Mouse (Mus musculus): ENCODE data around the gene Tmem260. TPM values are rescaled to one million over a fixed set of nuclear protein-coding genes. Genes with fewer than 3 reads are reported as not detected.

Gene Tmem260
- polyA plus RNA-seq, 1 experiment from 2014 or later, result 23.0 TPM

DNA sequence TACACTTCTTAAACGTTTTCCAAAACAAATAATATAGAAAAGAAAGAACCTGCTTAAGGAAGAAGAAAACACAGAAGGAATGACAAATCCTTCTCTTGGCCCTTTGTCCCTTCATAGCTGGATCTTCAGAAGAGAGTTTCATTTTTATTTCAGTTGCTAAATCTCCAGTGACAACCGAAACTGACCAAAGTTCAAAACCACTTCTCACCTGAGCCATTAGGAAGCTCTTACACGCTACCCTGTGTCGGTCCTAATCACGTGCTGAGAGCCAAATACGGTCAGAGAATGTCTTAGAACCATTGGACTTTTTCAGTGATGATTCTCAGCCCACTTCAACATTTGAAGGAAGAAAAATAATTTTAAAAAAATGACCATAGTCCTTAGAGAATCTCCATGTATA lies 36.8 kb downstream of the Tmem260 start:
- H3K4me2 ChIP-seq (replicated peaks), result no peak overlapping the region
- no peaks in the 10 kb centered on the region for H3K9me3 ChIP-seq
- H3K4me1 ChIP-seq (replicated peaks), result peaks cover 4% of the 10 kb centered on the region; the same call in 1 of the 2 replicates
- ATAC-seq, result no peak
- WGBS, result 86% methylated on average over 6 of the region's 6 CpGs
- H3K36me3 ChIP-seq, result peaks cover 23% of the 10 kb centered on the region
- no peak overlapping the region for H3K4me3 ChIP-seq (replicated peaks)
- no peak overlapping the region for H3K27ac ChIP-seq
- no peak overlapping the region for H3K9ac ChIP-seq (replicated peaks)
- no peaks in the 10 kb centered on the region for H3K27me3 ChIP-seq

DNA sequence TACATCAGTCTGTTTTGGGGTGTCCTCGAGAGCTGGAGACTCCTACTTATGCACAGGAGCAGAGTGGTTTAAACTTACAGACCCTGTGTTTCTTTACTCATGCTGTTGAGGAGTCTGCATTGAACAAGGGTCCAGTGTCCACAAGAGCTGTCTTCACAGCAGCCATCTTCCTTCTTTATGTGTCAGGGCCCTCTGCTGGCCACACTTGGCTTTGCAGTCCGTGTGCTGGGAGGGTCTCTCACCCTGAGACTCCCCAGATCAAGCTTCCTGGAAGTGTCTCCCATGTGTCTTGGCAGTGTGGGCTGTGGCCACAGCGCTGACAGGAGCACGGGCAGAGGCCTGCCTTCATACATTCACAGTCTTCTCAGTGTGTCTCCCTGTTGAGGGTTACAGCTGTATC lies 48.0 kb downstream of the Tmem260 start:
- Histone ChIP-seq H3K9me3 (no peaks in the 10 kb centered on the region), H3K4me1 (replicated peaks) (0 out of 2 replicates have a peak, but pooled peaks cover 2% of the 10 kb centered on the region), H3K36me3 (peaks cover 12% of the 10 kb centered on the region), H3K4me3 (replicated peaks) (no peak overlapping the region), H3K9ac (replicated peaks) (no peak overlapping the region), H3K4me2 (replicated peaks) (no peak overlapping the region), H3K27me3 (no peaks in the 10 kb centered on the region), H3K27ac (no peak overlapping the region)
- ATAC-seq, result peak; percentile 43; the same call in 1 of the 2 replicates
- WGBS, result 16% methylated on average over 4 of the region's 4 CpGs

- H3K27ac ChIP-seq, result no peak overlapping the region
- peaks cover 7% of the 10 kb centered on the region for H3K36me3 ChIP-seq
- H3K27me3 ChIP-seq, result peaks cover 30% of the 10 kb centered on the region
- H3K9me3 ChIP-seq, result no peaks in the 10 kb centered on the region
- no peak overlapping the region for H3K4me2 ChIP-seq (replicated peaks)
- H3K9ac ChIP-seq (replicated peaks), result no peak overlapping the region
- no peak overlapping the region for H3K4me3 ChIP-seq (replicated peaks)
- H3K4me1 ChIP-seq (replicated peaks), result peaks cover 16% of the 10 kb centered on the region
- ATAC-seq, result 0 out of 2 replicates have a peak, but pooled peaks have one; percentile 37
- 90% methylated on average over 7 of the region's 7 CpGs for WGBS
These were observed 56.6 kb downstream of the Tmem260 start for GRCm38 (mm10) chr14:48502573-48502972.

- Histone ChIP-seq H3K27me3 (peaks cover 37% of the 10 kb centered on the region), H3K4me3 (replicated peaks) (no peak overlapping the region; the same call in 1 of the 2 replicates), H3K36me3 (peaks cover 7% of the 10 kb centered on the region; the same call in 1 of the 2 replicates), H3K9ac (replicated peaks) (peak overlapping the region; percentile 45), H3K4me1 (replicated peaks) (peaks cover 16% of the 10 kb centered on the region), H3K9me3 (no peaks in the 10 kb centered on the region), H3K27ac (no peak overlapping the region), H3K4me2 (replicated peaks) (peak overlapping the region; percentile 39)
- no peak for ATAC-seq
- 20% methylated on average over 18 of the region's 18 CpGs for WGBS
These were observed 58.0 kb downstream of the Tmem260 start for GRCm38 (mm10) chr14:48503691-48504565.

- Histone ChIP-seq H3K36me3 (peaks cover 13% of the 10 kb centered on the region; the same call in 1 of the 2 replicates), H3K4me2 (replicated peaks) (peak overlapping the region; percentile 39; the same call in 1 of the 2 replicates), H3K9me3 (no peaks in the 10 kb centered on the region), H3K4me1 (replicated peaks) (peaks cover 16% of the 10 kb centered on the region), H3K27me3 (peaks cover 44% of the 10 kb centered on the region), H3K9ac (replicated peaks) (peak overlapping the region; percentile 45; the same call in 1 of the 2 replicates), H3K4me3 (replicated peaks) (no peak overlapping the region), H3K27ac (no peak overlapping the region)
- 12% methylated on average over 9 of the region's 9 CpGs for WGBS
- ATAC-seq, result no peak
These were observed 58.6 kb downstream of the Tmem260 start for GRCm38 (mm10) chr14:48504566-48504950.

DNA sequence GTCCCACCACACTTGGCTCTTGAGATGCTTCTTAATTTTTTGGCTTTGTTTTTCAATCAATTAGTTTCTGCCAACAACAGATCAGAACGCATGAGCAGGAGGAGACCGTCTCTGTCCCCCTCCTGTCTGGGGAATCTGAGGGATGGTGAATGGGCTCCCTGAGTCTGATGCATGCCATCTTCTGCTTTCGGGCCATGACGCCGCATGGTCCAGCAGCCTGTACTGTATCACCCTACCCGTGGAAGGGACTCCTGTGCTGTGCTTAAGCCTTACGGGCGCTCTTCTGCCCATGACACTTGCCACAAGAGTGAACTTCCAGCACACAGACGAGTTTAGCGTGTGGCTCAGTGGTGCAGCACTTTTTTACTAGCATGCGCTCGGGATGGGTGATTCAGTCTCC lies 59.7 kb downstream of the Tmem260 start:
- Histone ChIP-seq H3K27me3 (peaks cover 54% of the 10 kb centered on the region), H3K4me2 (replicated peaks) (no peak overlapping the region), H3K9ac (replicated peaks) (no peak overlapping the region), H3K27ac (no peak overlapping the region), H3K4me1 (replicated peaks) (peaks cover 17% of the 10 kb centered on the region), H3K9me3 (no peaks in the 10 kb centered on the region), H3K4me3 (replicated peaks) (no peak overlapping the region), H3K36me3 (peaks cover 14% of the 10 kb centered on the region; the same call in 1 of the 2 replicates)
- WGBS, result 94% methylated on average over 12 of the region's 12 CpGs
- ATAC-seq, result no peak

GRCm38 (mm10) chr14:48507376-48507775 lies 61.5 kb downstream of the Tmem260 start:
- Histone ChIP-seq H3K27ac (0 out of 2 replicates have a peak overlapping the region, but pooled peaks have one; percentile 11), H3K9ac (replicated peaks) (no peak overlapping the region), H3K27me3 (peaks cover 70% of the 10 kb centered on the region), H3K4me3 (replicated peaks) (no peak overlapping the region), H3K4me2 (replicated peaks) (no peak overlapping the region), H3K4me1 (replicated peaks) (peaks cover 35% of the 10 kb centered on the region), H3K9me3 (no peaks in the 10 kb centered on the region), H3K36me3 (peaks cover 14% of the 10 kb centered on the region; the same call in 1 of the 2 replicates)
- 80% methylated on average over 8 of the region's 8 CpGs for WGBS
- ATAC-seq, result peak; percentile 32; the same call in 1 of the 2 replicates

- 94% methylated on average over 5 of the region's 5 CpGs for WGBS
- no peak overlapping the region for H3K4me3 ChIP-seq (replicated peaks)
- H3K27me3 ChIP-seq, result peaks cover 66% of the 10 kb centered on the region
- peaks cover 45% of the 10 kb centered on the region for H3K4me1 ChIP-seq (replicated peaks)
- no peak overlapping the region for H3K9ac ChIP-seq (replicated peaks)
- H3K36me3 ChIP-seq, result peaks cover 14% of the 10 kb centered on the region; the same call in 1 of the 2 replicates
- H3K9me3 ChIP-seq, result no peaks in the 10 kb centered on the region
- no peak overlapping the region for H3K4me2 ChIP-seq (replicated peaks)
- H3K27ac ChIP-seq, result no peak overlapping the region
- no peak for ATAC-seq
These were observed 63.2 kb downstream of the Tmem260 start for GRCm38 (mm10) chr14:48509131-48509530.

DNA sequence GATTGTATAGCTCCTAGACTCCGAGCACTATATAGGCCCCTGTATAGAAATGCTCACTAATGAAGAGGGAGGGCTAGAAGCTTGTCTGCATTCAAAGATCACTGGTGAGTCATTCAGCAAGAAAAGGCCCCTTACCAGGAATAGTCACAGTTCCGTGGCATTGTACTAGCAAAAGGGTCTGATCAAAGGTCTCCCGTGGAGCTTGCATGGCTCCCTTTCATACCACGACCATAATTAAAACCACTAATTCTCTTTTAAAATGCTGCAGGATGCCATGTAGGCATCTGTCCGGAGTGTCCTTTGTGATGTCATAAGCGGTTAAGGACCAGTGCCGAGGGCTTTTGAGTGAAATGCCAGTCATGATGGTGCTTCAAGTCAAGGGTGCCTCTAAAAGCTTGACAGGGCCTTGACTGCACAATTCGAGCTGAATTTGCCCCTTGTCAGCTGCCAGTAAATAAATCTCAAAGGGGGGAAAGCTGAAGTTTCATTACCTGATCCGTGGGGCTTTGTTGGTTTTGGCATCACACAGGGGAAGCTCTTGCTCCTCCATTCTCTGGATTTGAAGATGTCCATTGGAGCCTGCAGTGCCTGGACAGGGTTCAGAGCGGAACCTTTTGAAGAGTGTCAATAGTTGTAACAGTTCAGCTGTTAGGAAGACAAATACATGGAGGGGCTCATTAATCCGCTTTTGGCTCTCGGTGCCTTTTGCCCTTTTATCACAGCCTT lies 67.3 kb downstream of the Tmem260 start:
- Histone ChIP-seq H3K36me3 (peaks cover 11% of the 10 kb centered on the region; the same call in 1 of the 2 replicates), H3K9me3 (peaks cover 4% of the 10 kb centered on the region; the same call in 1 of the 2 replicates), H3K4me1 (replicated peaks) (peaks cover 46% of the 10 kb centered on the region), H3K4me3 (replicated peaks) (no peak overlapping the region), H3K27ac (no peak overlapping the region), H3K9ac (replicated peaks) (no peak overlapping the region), H3K27me3 (peaks cover 80% of the 10 kb centered on the region), H3K4me2 (replicated peaks) (no peak overlapping the region; the same call in 1 of the 2 replicates)
- peak; percentile 85 for ATAC-seq
- WGBS, result 7% methylated on average over 12 of the region's 12 CpGs

- ATAC-seq, result no peak
- WGBS, result 33% methylated on average over 12 of the region's 12 CpGs
- peaks cover 10% of the 10 kb centered on the region; the same call in 1 of the 2 replicates for H3K36me3 ChIP-seq
- H3K9me3 ChIP-seq, result peaks cover 4% of the 10 kb centered on the region; the same call in 1 of the 2 replicates
- no peak overlapping the region for H3K4me2 ChIP-seq (replicated peaks)
- peaks cover 81% of the 10 kb centered on the region for H3K27me3 ChIP-seq
- H3K4me1 ChIP-seq (replicated peaks), result peaks cover 46% of the 10 kb centered on the region
- H3K9ac ChIP-seq (replicated peaks), result no peak overlapping the region
- H3K4me3 ChIP-seq (replicated peaks), result no peak overlapping the region
- H3K27ac ChIP-seq, result no peak overlapping the region
These were observed 68.0 kb downstream of the Tmem260 start for GRCm38 (mm10) chr14:48513824-48514493.

DNA sequence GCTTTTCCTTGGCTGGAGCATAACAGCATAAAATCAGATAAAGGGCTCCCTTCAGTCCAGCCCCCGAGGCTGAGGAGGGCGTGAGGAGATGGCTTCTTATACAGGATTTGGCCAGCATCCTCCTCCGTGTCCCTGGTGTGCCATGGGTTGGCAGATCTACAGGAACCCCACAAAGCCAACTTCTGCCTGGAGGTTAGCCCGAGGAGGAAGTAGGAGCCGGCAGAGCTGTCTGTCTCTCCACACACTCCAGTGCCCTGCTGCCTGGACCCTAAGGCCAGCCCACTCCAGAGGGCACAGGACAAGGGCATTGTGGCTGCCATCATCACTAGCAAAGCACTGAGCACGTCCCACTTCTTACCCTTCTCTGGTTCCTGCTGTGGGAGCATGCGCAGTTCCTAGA lies 68.7 kb downstream of the Tmem260 start:
- H3K4me1 ChIP-seq (replicated peaks), result peaks cover 46% of the 10 kb centered on the region
- peaks cover 79% of the 10 kb centered on the region for H3K27me3 ChIP-seq
- peaks cover 3% of the 10 kb centered on the region; the same call in 1 of the 2 replicates for H3K36me3 ChIP-seq
- no peak overlapping the region for H3K27ac ChIP-seq
- H3K4me2 ChIP-seq (replicated peaks), result no peak overlapping the region
- H3K9me3 ChIP-seq, result peaks cover 4% of the 10 kb centered on the region; the same call in 1 of the 2 replicates
- H3K9ac ChIP-seq (replicated peaks), result no peak overlapping the region
- 33% methylated on average over 7 of the region's 7 CpGs for WGBS
- no peak overlapping the region for H3K4me3 ChIP-seq (replicated peaks)
- ATAC-seq, result no peak
